Mouse (Mus musculus): ENCODE data around the gene Eya4. TPM values are rescaled to one million over a fixed set of nuclear protein-coding genes. Genes with fewer than 3 reads are reported as not detected.
A peak's percentile ranks its signal among the peaks of the same experiment; 100 is the strongest.

Eya4 gene
- polyA plus RNA-seq (2011; ENCODE audit: insufficient read length, low read depth, missing spikeins): 16.6 and 34.4 TPM in 2 replicates

DNA sequence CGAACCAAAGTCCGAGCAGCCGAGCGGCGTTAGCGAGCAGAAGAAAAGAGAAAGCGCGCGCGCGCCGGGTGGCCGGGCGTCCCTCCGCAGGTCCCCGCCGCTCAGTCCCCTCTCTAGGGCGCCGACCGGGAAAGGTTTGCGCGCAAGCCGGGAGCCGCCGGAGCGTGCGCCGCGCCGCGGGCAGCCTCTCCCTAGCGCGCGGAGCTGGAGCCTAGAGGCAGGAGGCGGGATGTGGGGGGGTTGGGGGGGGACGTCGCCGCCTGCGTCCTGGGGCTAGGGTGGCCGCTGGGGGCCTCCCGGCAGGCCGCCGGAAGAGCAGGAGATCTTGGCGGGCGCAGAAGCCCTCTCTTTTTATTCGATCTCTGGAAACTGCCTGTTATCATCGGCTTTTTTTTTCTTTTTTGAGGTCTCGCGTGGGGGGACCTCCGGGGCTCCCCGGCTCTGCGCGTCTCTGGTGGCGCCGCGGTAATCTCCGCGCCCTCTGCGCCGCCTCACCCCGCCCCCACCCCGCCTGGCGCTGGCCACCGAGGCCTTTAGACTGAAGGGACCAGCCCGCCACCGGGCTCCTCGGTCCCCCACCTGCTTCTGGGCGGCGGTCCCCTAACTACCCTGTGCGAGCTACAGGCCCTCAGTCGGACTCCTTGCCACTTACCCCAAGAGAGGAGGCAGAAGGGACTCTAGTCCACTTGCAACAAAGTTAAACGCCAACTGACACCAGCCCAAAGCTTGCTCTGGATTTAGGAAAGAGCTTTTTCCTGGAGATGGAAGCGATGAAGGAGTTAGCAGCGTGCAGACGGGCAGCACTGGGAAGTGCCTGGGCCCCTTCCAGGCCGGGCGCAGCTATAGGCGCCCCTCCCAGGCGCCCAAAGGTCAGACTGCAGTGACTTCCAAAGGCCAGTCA is at the start of gene Eya4:
TSS of gene Eya4 (minus strand) at position 776 of the 901 bp plus-strand sequence.
- peak within 1 kb of the TSS; percentile 81 for H3K4me3 ChIP-seq (ENCODE audit: insufficient read depth, low read length)
- TF ChIP-seq CTCF (IDR thresholded peaks at IDR 0.05; ENCODE audit: borderline replicate concordance, insufficient read depth, low read length) (no peak), POLR2A (IDR thresholded peaks at IDR 0.05; ENCODE audit: low read depth, low read length) (peak; percentile 32; the same call in 1 of the 2 replicates)
- peak within 1 kb of the TSS; percentile 49; the same call in 1 of the 2 replicates for H3K27ac ChIP-seq (ENCODE audit: insufficient read depth, low read length)
- no peaks in the 10 kb centered on the region for H3K4me1 ChIP-seq (ENCODE audit: control insufficient read depth, insufficient read depth, low read length)

- H3K4me1 ChIP-seq (ENCODE audit: control insufficient read depth, insufficient read depth, low read length): peaks cover 3% of the 10 kb centered on the region; the same call in 1 of the 2 replicates
- TF ChIP-seq POLR2A (IDR thresholded peaks at IDR 0.05; ENCODE audit: low read depth, low read length) (no peak), CTCF (IDR thresholded peaks at IDR 0.05; ENCODE audit: borderline replicate concordance, insufficient read depth, low read length) (no peak)
Observed at GRCm38 (mm10) chr10:23395399-23395798, 44.8 kb upstream of the Eya4 start.

GRCm38 (mm10) chr10:23394556-23395245 is 44.1 kb upstream of the Eya4 start:
- Histone ChIP-seq H3K27ac (ENCODE audit: insufficient read depth, low read length) (peak overlapping the region; percentile 42; the same call in 1 of the 2 replicates), H3K4me1 (ENCODE audit: control insufficient read depth, insufficient read depth, low read length) (peaks cover 3% of the 10 kb centered on the region; the same call in 1 of the 2 replicates), H3K4me3 (ENCODE audit: insufficient read depth, low read length) (no peak overlapping the region)
- TF ChIP-seq POLR2A (IDR thresholded peaks at IDR 0.05; ENCODE audit: low read depth, low read length) (no peak), CTCF (IDR thresholded peaks at IDR 0.05; ENCODE audit: borderline replicate concordance, insufficient read depth, low read length) (no peak)

More at GRCm38 (mm10) chr10:23395399-23395798, 44.8 kb upstream of the Eya4 start:
- Histone ChIP-seq H3K27ac (ENCODE audit: insufficient read depth, low read length) (no peak overlapping the region), H3K4me3 (ENCODE audit: insufficient read depth, low read length) (no peak overlapping the region)

- Histone ChIP-seq H3K27ac (ENCODE audit: insufficient read depth, low read length) (peak overlapping the region; percentile 42; the same call in 1 of the 2 replicates), H3K4me3 (ENCODE audit: insufficient read depth, low read length) (no peak overlapping the region), H3K4me1 (ENCODE audit: control insufficient read depth, insufficient read depth, low read length) (peaks cover 3% of the 10 kb centered on the region; the same call in 1 of the 2 replicates)
- TF ChIP-seq POLR2A (IDR thresholded peaks at IDR 0.05; ENCODE audit: low read depth, low read length): no peak
- no peak for TF ChIP-seq CTCF (IDR thresholded peaks at IDR 0.05; ENCODE audit: borderline replicate concordance, insufficient read depth, low read length)
Observed at GRCm38 (mm10) chr10:23394152-23394551, 43.6 kb upstream of the Eya4 start.

DNA sequence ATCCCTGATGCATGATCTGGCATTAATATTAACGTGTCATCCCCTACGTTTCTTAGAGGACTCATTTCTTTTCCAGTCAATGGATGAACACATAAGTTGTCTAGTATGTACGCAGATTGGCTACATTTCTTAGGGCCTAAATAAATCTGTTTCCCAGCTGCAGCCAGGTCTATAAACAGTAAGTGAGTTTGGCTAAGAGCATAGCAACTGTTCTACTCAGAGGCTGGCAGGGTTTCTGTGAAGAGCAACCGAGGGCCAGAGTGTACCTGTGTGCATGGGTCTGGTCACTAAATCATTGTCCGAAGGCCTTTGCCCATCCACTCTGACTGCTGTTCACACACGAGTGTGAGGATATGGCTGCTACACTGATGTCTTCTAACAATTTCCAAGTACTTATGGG is 13.3 kb upstream of the Eya4 start:
- Histone ChIP-seq H3K4me1 (ENCODE audit: control insufficient read depth, insufficient read depth, low read length) (no peaks in the 10 kb centered on the region), H3K27ac (ENCODE audit: insufficient read depth, low read length) (no peak overlapping the region), H3K4me3 (ENCODE audit: insufficient read depth, low read length) (no peak overlapping the region)
- TF ChIP-seq POLR2A (IDR thresholded peaks at IDR 0.05; ENCODE audit: low read depth, low read length) (no peak), CTCF (IDR thresholded peaks at IDR 0.05; ENCODE audit: borderline replicate concordance, insufficient read depth, low read length) (no peak)

DNA sequence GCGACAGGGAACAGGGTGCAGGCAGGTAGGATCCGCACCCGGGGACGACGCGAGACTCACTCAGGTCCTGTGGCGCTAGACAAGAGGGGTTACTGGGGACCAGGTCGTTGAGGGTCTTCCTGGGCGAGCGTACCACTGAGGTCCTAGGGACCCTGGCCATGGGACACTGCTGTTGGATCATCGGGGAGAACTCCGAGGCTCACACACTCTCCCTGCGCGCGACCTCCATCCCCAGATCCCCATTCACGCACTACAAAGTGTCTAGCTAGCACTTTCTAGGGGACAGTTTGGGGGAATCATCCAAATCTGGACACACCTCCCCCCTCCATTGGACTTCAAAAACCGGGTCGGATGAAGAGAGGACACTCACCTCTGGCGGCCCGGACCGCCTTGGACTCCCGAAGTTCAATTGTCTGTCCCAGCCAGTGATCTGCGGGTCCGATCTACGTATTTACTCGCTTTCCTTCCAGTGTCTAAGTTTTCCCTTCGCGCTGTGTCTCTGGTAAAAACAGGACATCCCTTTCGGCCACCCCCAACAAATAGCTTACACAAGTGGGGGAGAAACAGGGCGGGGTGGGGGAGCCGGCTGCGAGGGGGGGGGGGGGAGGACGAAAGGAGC is 1.1 kb downstream of the Eya4 start:
- H3K4me1 ChIP-seq (ENCODE audit: control insufficient read depth, insufficient read depth, low read length): no peaks in the 10 kb centered on the region
- peak overlapping the region; percentile 13; the same call in 1 of the 2 replicates for H3K27ac ChIP-seq (ENCODE audit: insufficient read depth, low read length)
- peak overlapping the region; percentile 81 for H3K4me3 ChIP-seq (ENCODE audit: insufficient read depth, low read length)
- TF ChIP-seq CTCF (IDR thresholded peaks at IDR 0.05; ENCODE audit: borderline replicate concordance, insufficient read depth, low read length) (no peak), POLR2A (IDR thresholded peaks at IDR 0.05; ENCODE audit: low read depth, low read length) (no peak)

DNA sequence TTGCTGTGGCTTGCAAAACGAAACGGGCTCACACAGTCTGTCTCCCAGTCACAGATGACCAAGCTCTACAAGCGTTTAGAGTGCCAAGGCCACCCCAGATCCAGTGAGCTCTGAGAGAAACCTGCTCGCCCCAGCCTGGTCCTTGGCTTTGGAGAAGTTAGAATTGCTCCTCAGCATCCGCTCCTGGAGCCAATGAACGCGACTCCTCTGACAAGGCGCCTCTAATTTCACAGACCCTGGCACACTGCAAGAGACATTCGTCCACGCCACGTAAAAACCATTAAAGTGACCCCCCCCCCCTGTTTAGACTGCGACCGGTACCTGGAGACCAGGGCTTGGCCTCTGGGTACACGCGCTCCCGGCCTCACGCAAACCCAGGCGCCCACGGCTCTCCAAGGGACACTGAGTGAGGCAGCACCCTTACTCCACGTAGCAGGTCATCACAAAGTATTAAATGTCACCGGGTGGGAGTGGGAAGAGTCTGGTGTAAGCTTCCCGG is 1.6 kb downstream of the Eya4 start:
- H3K27ac ChIP-seq (ENCODE audit: insufficient read depth, low read length): peak overlapping the region; percentile 13; the same call in 1 of the 2 replicates

GRCm38 (mm10) chr10:23348101-23348892 is 2.3 kb downstream of the Eya4 start:
- Histone ChIP-seq H3K27ac (ENCODE audit: insufficient read depth, low read length) (no peak overlapping the region), H3K4me1 (ENCODE audit: control insufficient read depth, insufficient read depth, low read length) (no peaks in the 10 kb centered on the region), H3K4me3 (ENCODE audit: insufficient read depth, low read length) (peak overlapping the region; percentile 81)
- TF ChIP-seq POLR2A (IDR thresholded peaks at IDR 0.05; ENCODE audit: low read depth, low read length) (no peak), CTCF (IDR thresholded peaks at IDR 0.05; ENCODE audit: borderline replicate concordance, insufficient read depth, low read length) (no peak)

More for the DNA sequence above, 1.6 kb downstream of the Eya4 start:
- no peak for TF ChIP-seq POLR2A (IDR thresholded peaks at IDR 0.05; ENCODE audit: low read depth, low read length)
- TF ChIP-seq CTCF (IDR thresholded peaks at IDR 0.05; ENCODE audit: borderline replicate concordance, insufficient read depth, low read length): no peak
- peak overlapping the region; percentile 81 for H3K4me3 ChIP-seq (ENCODE audit: insufficient read depth, low read length)
- no peaks in the 10 kb centered on the region for H3K4me1 ChIP-seq (ENCODE audit: control insufficient read depth, insufficient read depth, low read length)

Data from embryonic fibroblast, embryonic 13.5 days (primary cell).